Mouse (Mus musculus) liver, adult (tissue): ENCODE data around the gene Kmt2c.

Experiments used
- GATA4 ChIP-seq: IDR thresholded peaks from 2 replicates; pipeline ENCODE4 v1.6.1; 2014; ENCODE audit warnings: mild to moderate bottlenecking, low read length; ENCODE audit not compliant: insufficient replicate concordance

Gene Kmt2c

GRCm38 (mm10) chr5:25283988-25284387, 214.6 kb downstream of the Kmt2c start:
- TF ChIP-seq GATA4, result no peak

DNA sequence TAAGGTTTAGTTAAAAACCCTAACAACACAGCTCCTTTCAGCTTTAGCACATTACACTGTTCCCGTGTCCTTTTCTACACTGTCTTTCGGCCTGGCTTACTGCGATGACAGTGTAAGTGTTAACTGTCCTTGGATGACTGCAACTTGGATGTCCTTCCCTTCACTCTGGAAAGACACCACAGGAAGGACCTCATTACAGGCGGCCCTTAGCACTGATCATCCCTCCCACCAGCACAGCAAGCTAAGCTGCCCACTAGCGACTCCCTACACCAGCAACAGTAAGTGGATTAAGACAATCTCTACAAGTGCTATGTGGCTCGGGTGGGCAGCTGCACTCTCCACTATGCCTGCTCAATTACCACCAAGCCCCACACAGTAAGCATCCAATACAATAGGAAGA, 222.2 kb downstream of the Kmt2c start:
- TF ChIP-seq GATA4, result no peak

DNA sequence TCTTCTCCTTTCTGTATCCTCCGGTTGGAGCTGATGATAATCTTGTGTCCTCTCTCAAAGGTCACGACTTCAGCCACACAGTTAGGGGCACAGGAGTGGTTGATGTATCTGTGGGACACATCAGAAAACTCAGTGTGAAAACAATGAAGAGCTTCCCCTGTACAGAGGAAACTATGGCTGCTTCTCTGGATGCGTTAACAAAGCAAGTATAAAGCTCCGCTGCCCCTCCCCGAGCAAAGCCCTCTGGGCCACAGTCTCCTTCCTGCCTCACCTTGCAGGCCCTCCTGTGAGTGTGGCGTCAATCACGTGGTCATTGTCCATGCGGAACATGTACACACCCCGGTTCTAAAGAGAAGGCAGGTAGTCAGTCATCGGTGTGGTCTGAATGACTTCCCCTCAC, 223.0 kb downstream of the Kmt2c start:
- TF ChIP-seq GATA4, result no peak

GRCm38 (mm10) chr5:25268258-25268888, 230.2 kb downstream of the Kmt2c start:
- no peak for TF ChIP-seq GATA4

DNA sequence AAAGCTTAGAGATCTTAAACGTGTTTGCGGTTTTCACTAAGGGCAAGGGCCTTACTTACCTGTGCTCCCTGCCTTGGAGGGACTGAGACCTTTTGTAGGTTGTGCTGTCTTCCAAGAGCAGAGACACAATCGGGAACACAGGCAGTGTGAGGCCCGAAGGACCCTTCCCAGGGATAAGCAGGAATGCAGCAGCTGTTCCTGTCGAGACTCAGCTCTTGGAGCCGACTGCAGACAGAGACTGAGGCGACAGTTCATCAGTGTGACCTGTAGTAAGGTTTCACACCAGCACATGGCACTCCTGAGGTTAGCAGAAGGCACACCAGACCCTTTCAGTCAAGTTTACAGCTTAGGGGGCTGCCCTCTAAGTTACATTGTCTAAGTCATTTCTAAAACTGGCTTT, 236.3 kb downstream of the Kmt2c start:
- TF ChIP-seq GATA4, result no peak

GRCm38 (mm10) chr5:25261452-25261851, 237.1 kb downstream of the Kmt2c start:
- no peak for TF ChIP-seq GATA4

GRCm38 (mm10) chr5:25256686-25257085, 241.9 kb downstream of the Kmt2c start:
- TF ChIP-seq GATA4, result no peak

DNA sequence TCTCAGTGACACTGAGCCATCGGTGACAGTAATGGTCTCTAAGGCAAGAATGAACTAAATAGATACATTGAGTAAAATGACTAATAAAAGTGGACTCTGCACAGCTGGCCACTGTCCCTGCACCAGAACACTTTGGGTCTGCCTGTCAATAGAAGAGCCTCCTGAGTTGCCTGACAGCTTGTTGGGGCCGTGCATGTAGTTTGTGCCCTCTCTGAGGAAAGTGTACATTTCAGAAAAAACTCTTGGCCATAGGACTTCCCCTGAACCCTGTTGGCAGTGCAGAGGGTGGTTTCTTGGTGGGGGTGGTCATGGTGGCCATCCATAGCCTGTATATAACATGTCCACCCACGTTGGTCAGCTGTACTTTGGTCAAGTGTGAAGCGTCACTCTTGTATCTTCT, 244.1 kb downstream of the Kmt2c start:
- no peak for TF ChIP-seq GATA4

- TF ChIP-seq GATA4, result no peak
Observed at GRCm38 (mm10) chr5:25252825-25253544, 245.6 kb downstream of the Kmt2c start.

GRCm38 (mm10) chr5:25252423-25252822, 246.2 kb downstream of the Kmt2c start:
- no peak for TF ChIP-seq GATA4

- no peak for TF ChIP-seq GATA4
Observed at GRCm38 (mm10) chr5:25247036-25247435, 251.5 kb downstream of the Kmt2c start.

GRCm38 (mm10) chr5:25246473-25246865, 252.1 kb downstream of the Kmt2c start:
- TF ChIP-seq GATA4, result no peak

GRCm38 (mm10) chr5:25245806-25246472, 252.6 kb downstream of the Kmt2c start:
- TF ChIP-seq GATA4, result no peak

DNA sequence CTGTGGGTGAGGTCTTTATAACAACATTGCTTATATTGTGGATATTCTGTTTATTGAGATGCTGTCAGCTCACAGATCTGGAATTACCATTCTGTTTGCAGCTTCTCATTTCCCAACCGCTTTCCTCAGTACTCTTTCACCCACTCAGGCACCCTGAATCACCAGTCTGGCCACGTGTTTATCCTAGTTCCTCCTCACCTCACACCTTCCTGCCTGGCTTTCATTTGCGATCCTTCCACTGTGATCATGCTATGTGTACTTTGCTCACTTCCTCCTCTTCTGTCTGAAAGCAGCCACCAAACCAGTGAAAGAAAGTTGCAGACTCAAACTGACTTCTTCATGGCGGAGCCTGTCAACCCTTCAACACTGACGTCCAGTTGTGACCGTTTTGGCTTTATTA, 255.5 kb downstream of the Kmt2c start:
- TF ChIP-seq GATA4, result no peak

- no peak for TF ChIP-seq GATA4
Observed at GRCm38 (mm10) chr5:25222752-25223702, 275.6 kb downstream of the Kmt2c start, which contains the start of gene E130116L18Rik. Gene E130116L18Rik (minus strand): TSS chr5:25223153.
